Mouse (Mus musculus) liver, adult (tissue): Measurements from ENCODE around the gene Nradd.
A peak's percentile ranks its signal among the peaks of the same experiment; 100 is the strongest.

Experiments used
- GATA4 ChIP-seq: IDR thresholded peaks from 2 replicates; pipeline ENCODE4 v1.6.1; 2014; ENCODE audit warnings: mild to moderate bottlenecking, low read length; ENCODE audit not compliant: insufficient replicate concordance

Gene Nradd

DNA sequence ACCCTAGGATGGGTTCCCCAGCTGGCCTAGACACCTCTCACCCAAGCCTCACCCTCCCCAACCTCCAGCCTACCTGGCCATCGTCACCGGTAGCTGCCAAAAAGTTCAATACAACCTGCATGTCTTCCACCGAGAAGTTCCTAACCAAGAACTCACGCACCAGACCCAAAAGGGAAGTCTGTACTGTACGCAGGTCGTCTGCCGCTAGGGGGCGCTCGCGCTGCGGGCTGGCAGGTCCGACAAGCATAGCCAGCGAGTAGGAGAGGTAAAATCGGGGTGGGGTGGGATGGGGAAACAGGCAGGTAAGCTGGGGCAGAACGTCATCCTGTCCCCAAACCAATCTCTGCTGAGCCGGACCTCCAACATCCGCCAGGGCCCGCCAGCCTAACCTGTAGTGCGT is 11.0 kb upstream of the Nradd start:
- no peak for TF ChIP-seq GATA4

DNA sequence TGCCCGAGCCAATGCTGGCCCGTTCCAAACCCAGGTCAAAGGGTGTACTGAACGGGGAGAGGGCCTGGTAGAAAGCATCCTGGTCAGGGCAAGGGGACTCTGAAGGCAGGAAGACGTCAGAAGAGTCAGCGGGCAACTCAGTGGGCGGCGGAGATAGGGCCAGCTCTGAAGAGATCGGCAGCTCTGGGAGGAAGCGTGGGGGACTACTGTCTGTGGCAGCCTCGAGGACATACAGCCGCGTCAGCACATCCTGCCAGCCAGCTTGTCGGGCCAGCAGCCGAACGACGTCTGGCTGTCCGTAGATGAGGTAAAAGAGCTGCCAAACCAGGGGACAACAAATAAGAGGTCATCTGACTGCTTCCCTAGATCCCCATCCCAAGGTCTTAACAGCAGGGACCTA is 9.6 kb upstream of the Nradd start:
- peak; percentile 41; the same call in 1 of the 2 replicates for TF ChIP-seq GATA4

DNA sequence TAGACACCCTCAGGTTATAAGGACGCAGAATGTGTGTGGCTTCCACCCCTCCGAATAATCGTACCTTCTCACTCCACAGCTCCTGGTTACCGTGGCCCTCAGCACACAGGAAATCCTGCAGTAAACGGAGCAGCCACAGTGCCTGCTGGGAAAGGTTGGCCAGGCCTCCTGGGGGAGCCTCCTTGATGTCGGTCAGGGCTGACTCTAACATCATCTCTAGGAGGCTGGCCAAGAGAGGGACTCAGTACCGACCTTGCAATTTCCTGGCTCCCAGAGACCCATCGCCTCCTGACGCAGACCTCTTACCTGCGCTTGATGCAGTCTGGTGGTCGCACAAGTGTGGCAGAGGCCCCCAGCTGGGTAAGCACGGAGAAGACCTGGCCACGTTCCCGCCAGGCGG is 8.4 kb upstream of the Nradd start:
- no peak for TF ChIP-seq GATA4

DNA sequence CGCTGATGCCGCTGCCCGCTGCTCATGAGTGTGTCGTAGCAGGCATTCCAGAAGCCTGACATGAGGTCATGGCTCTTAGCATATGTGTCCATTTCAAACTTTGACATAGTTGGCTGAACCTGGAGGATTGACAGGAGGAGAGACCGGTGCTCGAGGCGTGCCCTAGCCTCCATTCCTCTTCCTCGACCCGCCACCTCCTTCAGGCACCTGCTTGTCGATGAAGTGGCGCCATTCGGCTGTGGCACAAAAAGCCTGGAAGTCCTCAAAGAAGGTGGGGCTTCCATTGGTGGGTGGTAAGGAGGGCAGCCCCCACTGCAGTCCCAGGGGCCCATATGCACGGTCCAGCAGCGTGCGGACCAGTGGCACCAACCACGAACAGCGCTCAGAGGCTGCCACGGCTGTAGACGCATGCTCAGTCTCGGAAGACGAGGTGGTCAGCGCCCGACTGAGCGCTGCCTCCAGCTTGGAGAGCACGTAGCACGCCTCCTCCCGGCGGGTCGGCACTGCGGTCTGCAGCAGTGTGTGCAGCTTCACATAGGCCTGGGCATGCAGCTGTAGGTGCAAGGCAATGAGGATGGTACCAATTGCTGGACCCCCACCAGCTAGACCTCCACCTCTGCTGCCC is 7.5 kb upstream of the Nradd start:
- TF ChIP-seq GATA4 = no peak

DNA sequence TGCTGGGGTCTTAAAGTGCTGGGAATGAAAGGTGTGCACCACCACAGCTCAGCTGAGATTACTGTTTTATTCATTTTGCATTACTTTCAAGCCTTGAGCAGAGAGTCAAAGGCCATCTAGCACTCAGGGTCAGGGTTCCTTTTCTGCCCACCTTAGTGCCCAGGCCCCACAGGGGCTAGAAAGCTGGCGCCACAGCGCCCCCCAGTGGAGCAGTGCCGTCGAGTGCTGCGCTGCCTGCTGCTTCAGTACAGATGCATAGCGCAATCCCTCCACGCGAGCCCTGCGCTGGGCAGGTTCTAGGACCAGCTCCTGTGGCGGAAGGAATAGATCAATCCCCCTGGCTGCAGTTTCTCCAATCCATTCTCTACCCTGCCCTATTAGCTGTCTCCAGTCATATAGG is 6.9 kb upstream of the Nradd start:
- TF ChIP-seq GATA4 = no peak

DNA sequence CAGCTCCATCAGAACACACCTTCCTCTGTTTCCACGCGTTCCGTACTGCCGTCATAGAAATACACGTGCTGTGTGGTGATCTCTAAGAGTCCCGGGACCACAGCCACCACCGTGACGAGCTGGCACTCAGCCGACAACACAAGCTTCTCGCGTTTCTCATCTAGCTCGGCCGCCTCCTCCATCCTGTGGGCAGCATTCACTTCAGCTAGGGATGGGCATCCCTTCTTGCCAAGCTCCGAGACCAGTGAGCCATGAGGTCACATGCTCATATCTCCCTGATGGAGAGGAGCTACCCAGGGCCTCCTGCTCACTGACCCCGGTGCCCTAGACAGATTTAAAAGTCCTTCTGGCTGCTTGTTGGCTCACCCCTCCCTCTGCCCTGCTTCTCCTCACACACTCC is 5.9 kb upstream of the Nradd start:
- no peak for TF ChIP-seq GATA4

DNA sequence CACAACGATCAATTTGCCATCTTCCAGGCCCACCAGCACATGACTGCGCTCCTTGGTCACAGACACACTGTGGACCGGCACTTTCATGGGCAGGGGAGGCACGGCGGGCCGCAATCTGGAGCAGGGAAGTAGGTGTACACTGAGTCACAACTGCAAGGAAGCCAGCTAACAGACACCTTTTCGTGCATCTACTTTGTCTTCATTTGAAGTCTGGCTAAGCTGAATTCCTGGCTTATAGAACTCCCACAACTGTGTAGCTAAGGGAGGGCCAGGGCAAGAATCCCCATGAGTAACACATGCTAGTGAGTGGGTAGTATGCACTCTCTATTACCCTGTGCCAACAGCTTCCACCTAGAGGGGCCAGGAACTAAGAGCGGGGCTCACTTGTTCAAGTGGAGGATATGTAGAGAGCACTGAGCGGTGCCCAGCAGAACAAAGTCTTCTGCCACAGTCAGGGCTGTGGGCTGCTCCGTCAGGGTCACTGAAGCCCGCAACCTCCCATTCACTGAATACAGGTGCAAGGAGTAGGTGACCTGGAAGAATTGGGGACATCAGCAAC is 1.2 kb upstream of the Nradd start:
- no peak for TF ChIP-seq GATA4

DNA sequence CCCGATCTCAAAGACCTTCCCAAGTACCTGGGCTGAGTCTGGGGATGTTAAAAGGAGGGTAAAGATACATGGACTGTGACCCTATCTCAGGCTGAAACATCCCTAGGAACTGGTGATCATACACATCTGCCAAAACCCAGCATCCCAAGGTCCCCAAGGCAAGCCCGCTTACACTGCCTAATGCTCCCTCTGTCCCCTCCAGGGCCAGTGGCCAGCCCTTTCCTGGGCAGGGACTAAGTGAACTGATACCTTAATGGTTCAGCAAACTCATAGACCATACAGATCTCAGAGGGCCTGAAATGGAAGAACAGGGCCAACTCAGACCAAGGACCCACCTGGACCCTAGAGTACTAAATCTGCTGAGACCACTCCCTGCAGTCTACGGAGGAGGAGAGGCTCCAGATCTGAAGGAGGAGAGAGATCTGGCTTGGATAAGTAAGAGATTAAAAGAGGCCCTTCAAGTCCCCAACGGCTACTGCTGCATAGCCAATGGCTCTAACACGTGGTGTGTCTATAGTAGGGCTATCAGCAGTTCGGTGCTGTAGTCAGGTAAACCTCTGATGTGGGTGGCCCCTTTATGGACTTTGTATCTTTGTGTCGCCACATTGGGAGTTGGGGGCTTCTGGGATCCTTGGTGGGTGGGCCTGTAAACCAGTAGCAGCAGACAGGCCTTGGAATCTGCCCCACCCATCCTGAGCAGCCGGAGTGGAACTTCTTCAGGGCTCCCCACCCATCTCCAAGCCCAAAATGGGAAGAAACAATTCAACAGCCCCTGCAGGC is 646 bp downstream of the Nradd start:
- no peak for TF ChIP-seq GATA4

DNA sequence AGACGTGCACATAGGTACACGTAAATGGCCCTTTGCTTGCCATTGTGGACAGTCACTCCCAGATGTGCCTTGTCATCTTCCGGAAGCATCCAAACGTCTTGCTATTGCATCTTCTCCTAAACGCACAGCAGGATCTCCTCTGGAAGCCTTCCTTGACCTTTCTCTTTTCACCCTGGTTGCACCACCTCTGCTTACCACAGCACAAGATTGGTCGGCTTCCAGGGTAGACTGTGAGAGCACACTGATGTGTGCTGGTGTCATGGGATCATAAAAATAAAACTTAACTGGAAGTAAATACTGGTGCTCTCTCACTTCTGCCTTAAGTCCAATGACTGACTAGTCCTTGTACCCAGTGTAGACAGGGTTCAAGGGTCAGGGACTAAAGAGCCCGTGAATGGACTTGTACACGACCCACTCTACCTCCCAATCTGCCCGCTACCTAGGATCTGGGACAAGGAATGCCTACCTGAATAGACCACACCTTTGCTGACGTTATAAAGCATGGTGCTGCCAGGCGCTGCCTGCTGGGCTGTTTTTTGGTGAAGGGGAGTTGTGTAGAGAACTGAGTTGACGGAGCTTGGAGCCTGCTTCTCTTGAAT is 1.5 kb downstream of the Nradd start:
- no peak for TF ChIP-seq GATA4

DNA sequence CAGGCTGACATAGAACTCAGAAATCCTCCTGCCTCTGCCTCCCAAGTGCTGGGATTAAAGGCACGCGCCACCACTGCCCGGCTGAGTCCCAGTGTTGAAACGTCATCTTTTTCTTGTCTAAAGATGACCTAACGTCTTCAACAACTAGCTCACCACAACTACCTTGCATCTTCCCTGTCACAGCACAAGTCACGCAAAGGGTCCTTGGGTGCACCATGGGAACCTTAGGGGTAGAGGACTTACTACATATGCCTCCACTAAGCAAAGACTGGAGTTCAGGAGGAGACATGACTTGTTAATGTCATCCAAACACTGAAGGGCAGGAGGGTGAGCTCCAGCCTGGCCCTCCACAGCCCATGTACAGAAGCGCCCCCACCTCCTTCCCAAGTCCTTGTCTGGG is 3.6 kb downstream of the Nradd start:
- TF ChIP-seq GATA4 = no peak

DNA sequence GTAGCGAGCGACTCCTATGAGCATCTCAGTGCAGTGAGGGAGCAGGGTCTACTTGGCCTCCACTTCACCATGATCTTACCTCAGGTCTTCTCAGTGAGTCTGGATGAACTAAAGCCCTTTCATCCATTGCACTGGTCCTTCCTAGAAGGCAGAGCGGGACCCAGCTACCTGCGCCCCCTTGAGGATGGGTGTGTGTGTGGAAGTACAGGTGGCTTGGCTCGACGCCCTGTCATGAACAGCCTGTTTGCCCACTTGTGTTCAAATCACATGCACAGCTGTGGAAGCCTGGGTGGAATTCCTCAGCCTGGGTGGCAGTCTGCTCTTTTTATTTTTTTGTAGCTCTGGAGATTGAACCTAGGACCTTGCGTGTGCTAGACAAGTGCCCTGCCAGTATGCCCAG is 4.1 kb downstream of the Nradd start:
- no peak for TF ChIP-seq GATA4

DNA sequence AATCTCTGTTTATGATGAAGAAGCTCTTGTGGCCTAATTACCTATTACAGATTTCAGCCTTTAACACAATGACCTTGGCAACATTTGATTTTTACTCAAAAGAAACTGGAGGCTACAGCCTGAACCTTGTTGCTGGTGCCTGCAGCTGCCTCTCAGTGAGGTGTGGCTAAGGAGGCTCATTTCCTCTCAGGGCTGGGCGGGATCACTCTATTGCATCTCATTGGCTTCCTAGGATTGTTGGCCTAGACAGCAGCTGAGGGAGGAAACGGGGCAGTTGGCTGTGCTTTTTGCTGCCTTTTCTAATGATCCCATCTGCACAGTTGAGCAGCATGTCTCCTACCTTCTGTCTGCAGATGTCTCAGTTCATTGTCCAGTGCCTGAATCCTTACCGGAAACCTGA is 7.2 kb downstream of the Nradd start:
- TF ChIP-seq GATA4 = no peak

DNA sequence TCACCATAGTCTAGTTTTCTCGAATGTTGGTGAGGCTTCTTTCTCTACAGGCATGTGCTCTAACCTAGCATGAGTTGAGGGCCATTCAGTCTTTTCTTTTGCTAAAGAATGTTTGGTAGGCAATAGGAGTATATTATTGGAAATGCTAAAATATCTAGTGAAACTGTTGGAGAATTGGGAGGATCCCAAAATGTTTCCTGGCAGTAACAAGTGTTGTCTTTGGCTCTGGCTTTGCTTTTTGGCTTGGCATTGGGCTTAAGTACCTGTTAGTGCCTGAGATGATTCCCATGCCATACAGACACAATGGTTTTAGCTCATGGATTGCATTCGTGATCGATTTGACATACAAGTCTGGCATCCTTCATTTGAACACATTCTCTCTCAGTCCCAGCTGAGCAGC is 12.8 kb downstream of the Nradd start:
- no peak for TF ChIP-seq GATA4

DNA sequence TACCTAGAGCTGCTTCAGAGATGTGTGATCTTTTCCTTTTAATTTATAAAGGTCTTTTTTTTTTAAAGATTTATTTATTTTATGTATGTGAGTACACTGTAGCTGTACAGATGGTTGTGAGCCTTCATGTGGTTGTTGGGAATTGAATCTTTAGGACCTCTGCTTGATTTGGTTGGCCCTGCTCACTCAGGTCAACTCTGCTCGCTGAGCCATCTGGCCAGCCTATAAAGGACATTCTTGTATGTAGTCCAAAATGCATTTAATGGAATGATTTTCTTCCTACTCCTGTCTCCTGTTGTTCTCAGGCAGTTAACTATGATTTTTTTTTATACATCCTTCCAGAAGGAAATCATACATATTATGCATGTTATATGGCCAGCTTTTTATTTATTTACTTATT is 40.7 kb downstream of the Nradd start:
- TF ChIP-seq GATA4 = no peak

DNA sequence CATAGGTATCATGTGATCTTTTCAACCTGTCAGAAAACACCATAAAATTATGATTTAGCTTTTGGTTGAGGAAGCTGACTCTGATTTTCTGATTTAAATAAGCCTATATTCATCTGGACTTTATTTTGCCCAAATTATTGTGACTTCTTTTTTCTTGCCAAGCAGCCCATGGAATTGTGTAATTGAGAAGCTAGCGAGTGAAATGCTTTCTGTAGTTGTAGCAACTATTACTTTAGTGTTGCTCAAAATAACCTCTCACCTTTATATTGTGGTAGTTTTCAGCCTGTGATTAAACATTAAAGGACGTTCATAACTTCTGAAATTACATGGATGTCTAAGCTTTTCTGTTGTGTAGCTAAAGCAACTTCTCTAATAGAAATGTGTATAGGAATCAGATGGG is 42.1 kb downstream of the Nradd start:
- no peak for TF ChIP-seq GATA4
